Mouse (Mus musculus): ENCODE results near the gene Csnk2a1. TPM values are rescaled to one million over a fixed set of nuclear protein-coding genes. Genes with fewer than 3 reads are reported as not detected.
"Not testable (repeated sequence)": the region's sequence is repeated elsewhere in the genome, so short reads cannot be mapped to it uniquely, and the experiment has no call there.

The Csnk2a1 gene
- total RNA-seq (2021): 10 to 100 TPM; 93.6 to 98.6 TPM

DNA sequence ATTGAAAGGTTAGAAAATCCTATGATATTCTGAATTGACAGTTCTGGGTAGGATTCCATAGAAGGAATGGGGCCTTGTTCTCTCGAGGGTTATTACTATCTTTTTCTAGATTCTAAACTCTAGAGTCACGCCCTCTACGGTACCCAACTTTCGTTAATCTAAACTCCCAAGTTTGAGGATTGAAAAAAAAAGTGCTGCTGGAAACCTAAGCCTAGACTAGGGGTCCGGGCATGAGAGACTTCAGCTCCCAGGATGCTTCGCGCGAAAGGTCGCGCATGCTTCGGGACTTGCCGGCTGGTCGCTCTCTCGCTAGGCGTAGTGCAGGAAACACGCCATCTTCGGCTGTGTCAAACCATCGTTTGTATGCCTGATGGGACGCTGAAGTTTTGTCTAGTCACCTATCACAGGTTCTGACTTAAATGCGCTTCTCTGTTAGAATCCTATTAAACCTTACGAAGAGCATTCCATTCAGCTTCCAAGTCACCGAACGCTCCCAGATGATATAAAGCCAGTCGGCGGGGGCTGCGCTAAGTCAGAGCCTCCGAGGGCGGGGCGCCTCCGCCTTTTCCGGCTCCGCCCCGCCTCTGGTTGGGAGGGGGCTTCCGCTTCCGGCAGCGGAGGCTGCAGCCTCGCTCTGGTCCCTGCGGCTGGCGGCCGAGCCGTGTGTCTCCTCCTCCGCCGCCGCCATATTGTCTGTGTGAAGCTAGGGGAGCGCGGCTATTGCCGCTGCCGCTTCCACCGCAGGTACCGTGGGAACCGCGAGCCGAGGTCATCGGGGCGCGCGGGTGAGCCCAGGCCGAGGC, at the start of gene Csnk2a1:
Gene Csnk2a1 (plus strand): TSS at position 592 of the 803 bp plus-strand sequence.
- DNase-seq (ENCODE audit: extremely low spot score in 1 of 2, low spot score in 1 of 2): peak; percentile 81 to 89

DNA sequence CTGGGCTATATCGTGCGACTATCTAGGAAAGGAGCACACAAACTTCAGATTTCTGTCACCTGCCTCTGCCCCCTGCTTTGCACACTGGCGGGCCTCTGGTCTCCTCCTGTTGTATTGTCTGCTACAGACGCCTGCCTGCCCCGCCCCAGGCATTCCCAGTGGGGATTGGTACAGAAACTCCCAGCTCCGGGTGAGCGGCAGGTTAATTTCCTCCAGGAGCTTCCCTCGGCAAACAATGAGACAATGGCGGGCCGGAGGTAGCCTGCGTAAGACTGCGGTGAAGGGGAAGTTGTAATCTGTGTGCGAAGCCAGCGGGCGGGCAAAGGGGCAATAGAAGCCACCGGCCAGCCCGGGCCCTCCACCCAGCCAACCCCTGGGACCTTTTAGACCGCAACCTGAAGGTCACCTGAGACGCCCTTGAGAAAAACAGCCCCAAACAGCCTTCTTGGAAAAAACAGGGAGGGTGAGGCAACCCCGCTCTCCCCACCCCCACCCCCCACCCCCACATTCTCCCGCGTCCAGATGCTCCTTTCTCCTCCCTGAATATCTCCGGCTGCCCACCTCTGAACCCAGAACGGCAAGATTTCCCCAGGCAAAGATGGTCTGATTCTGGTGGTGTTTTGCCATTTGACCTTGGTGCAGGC, 49.4 kb upstream of the Csnk2a1 start:
- DNase-seq (ENCODE audit: extremely low spot score in 1 of 2, low spot score in 1 of 2): no peak

GRCm38 (mm10) chr2:152177806-152178170, 48.9 kb upstream of the Csnk2a1 start:
- no peak for DNase-seq (ENCODE audit: extremely low spot score in 1 of 2, low spot score in 1 of 2)

- DNase-seq (ENCODE audit: extremely low spot score in 1 of 2, low spot score in 1 of 2): no peak
Observed at GRCm38 (mm10) chr2:152178345-152178744, 48.3 kb upstream of the Csnk2a1 start.

GRCm38 (mm10) chr2:152179301-152179700, 47.3 kb upstream of the Csnk2a1 start:
- no peak for DNase-seq (ENCODE audit: extremely low spot score in 1 of 2, low spot score in 1 of 2)

GRCm38 (mm10) chr2:152180323-152180722, 46.3 kb upstream of the Csnk2a1 start:
- DNase-seq (ENCODE audit: extremely low spot score in 1 of 2, low spot score in 1 of 2): no peak

DNA sequence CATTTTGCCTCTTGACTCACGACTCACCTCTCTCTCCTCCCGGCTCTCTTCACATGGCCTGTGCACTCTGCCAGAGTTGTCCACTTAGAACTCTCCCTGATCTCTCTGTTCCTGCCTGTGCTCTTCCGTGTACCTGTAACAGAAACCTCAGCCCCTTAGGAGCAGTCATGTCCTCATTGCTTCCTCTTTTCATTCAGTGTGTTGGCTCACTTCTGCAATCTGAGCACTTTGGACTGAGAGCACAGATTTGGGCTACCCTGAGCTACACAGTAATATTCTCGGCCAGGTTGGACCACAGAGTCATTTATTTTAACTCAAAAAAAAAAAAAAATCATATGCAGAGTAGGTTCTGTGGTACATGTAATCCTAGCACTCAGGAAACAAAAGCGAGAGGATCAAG, 39.5 kb upstream of the Csnk2a1 start:
- no peak for DNase-seq (ENCODE audit: extremely low spot score in 1 of 2, low spot score in 1 of 2)

- no peak for DNase-seq (ENCODE audit: extremely low spot score in 1 of 2, low spot score in 1 of 2)
Observed at GRCm38 (mm10) chr2:152189213-152189612, 37.4 kb upstream of the Csnk2a1 start.

- DNase-seq (ENCODE audit: extremely low spot score in 1 of 2, low spot score in 1 of 2): no peak
Observed at GRCm38 (mm10) chr2:152189640-152190039, 37.0 kb upstream of the Csnk2a1 start.

DNA sequence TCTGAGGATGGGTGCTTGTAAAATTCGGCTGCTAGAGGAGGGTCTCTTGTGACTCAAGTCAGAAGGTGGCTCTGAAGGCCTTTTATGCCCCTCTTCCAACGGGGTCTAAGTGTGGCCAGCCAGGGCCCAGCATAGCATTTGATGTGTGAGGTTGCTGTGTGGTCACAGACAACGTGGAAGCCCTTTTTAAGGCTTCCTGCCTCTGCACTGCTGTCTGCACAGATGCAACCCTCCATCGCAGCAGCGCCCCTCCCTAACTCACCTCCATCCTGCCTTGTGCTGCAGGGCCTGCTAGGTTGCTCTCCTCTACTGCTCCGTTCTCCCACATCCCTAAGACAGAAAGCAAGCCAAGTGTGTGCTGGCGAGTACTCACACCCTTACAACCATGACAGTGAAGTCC, 36.5 kb upstream of the Csnk2a1 start:
- DNase-seq (ENCODE audit: extremely low spot score in 1 of 2, low spot score in 1 of 2): no peak

- DNase-seq (ENCODE audit: extremely low spot score in 1 of 2, low spot score in 1 of 2): no peak
Observed at GRCm38 (mm10) chr2:152192591-152193345, 33.9 kb upstream of the Csnk2a1 start.

- no peak for DNase-seq (ENCODE audit: extremely low spot score in 1 of 2, low spot score in 1 of 2)
Observed at GRCm38 (mm10) chr2:152193346-152193710, 33.3 kb upstream of the Csnk2a1 start.

DNA sequence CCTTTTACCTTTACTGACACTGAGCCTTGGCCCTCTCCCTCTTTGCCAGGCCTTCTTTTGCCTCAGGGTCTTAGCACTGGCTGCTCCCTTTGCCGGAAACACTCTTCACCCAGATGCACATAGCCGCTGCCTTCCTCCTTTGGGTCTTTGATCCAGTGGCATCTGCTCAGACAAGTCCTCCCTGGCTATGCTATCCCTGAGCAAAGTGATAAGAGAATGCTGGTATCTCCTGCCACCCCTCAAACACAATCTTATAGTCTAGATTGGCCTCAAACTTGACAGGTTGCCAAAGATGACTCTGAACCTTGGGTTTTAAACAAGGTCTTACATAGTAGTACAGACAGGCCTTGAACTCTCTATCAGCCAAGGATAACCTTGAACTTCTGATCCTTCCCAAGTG, 32.1 kb upstream of the Csnk2a1 start:
- DNase-seq (ENCODE audit: extremely low spot score in 1 of 2, low spot score in 1 of 2): no peak

GRCm38 (mm10) chr2:152196896-152197295, 29.7 kb upstream of the Csnk2a1 start:
- DNase-seq (ENCODE audit: extremely low spot score in 1 of 2, low spot score in 1 of 2): no peak

DNA sequence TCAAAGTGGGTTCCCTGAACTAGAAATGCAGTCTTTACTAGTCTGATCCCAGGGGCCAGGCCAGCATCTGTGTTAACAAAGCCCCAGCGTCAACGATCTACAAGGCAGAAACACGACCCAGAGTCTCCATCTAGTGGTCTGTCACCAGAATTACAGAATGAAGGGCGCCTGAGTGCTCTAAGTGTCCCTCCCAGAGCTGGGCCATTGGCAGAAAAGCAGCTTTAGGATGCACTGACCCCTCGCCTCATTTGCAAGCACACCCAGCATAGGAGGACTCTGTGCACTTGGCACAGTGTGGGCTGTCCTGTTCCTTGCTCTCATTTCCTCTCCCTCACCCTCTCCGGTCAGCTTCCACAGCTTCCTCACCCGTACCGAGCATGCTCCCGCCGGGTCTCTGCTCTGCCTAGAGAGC, 29.3 kb upstream of the Csnk2a1 start:
- DNase-seq (ENCODE audit: extremely low spot score in 1 of 2, low spot score in 1 of 2): peak; percentile 36 to 38

DNA sequence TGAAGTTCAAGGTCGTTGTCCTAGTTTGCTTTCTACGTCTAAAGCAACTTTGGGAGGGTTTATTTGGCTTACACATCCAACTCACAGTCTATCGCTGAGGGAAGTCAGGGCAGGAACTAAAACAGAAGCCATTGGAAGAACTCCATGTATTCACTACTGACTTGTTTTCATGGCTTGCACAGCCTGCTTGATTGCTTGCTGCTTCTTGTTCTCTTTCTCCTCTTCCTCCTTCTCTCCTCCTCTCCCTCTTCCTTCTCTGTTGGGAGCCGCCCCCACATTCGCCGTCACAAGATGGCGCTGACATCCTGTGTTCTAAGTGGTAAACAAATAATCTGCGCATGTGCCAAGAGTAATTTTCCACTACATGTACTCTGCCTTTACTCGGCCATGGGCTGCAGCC, 20.5 kb upstream of the Csnk2a1 start:
- DNase-seq (ENCODE audit: extremely low spot score in 1 of 2, low spot score in 1 of 2): not testable (repeated sequence)

- no peak for DNase-seq (ENCODE audit: extremely low spot score in 1 of 2, low spot score in 1 of 2)
Observed at GRCm38 (mm10) chr2:152211871-152212270, 14.8 kb upstream of the Csnk2a1 start.

GRCm38 (mm10) chr2:152216975-152217374, 9.7 kb upstream of the Csnk2a1 start:
- no peak for DNase-seq (ENCODE audit: extremely low spot score in 1 of 2, low spot score in 1 of 2)

DNA sequence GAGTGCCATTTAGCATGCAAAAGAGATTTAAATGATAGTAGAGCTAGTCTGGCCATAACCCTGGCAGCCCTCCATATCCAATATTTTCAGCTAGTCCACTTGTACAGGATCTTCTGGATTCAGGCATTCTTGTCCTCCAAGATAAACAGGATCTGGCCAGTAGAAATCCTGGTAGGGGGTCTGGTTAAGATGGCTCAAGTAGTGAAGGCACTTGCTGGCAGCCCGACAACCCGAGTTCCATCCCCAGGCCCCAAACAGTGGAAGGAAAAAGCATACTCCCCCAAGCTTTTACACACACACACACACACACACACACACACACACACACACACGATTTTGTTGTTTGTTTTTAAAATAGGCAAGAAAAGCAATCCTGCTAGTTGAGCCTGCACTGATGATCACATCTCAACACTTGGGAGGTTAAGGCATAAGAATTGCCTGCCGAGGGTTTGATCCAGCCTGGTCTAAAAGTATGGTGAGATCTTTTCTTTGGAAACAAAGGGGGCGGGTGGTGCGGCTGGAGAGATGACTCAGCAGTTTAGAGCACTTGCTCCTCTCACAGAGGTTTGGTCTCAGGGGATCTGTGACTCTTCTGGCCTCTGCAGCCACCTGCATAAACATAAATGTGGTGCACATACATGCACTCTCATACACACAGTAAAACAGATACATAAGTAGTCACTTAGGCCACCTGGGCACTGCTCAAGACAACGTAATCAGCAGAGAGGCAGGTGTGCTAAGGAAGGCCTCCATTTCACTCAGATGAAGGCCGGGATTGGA, 2.9 kb upstream of the Csnk2a1 start:
- no peak for DNase-seq (ENCODE audit: extremely low spot score in 1 of 2, low spot score in 1 of 2)

DNA sequence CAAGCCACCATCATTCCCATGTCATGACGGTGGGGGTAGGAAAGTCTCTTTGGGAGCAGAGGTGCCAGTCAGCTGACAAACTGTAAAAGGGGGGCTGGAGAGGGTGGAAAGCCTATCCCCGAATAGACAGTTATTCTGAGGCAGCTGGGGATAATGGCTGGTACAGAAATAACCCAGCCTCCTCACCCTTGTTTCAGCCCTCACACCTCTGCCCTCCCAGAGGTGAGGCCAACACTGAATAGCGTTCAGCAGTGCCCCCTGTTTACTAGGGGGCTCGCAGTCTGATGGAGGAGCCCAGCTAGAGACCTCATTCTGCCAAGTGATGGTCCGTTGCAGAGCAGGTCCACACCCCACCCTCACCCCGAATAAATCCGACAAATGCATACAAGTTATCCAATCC, 1.1 kb upstream of the Csnk2a1 start:
- DNase-seq (ENCODE audit: extremely low spot score in 1 of 2, low spot score in 1 of 2): no peak

DNA sequence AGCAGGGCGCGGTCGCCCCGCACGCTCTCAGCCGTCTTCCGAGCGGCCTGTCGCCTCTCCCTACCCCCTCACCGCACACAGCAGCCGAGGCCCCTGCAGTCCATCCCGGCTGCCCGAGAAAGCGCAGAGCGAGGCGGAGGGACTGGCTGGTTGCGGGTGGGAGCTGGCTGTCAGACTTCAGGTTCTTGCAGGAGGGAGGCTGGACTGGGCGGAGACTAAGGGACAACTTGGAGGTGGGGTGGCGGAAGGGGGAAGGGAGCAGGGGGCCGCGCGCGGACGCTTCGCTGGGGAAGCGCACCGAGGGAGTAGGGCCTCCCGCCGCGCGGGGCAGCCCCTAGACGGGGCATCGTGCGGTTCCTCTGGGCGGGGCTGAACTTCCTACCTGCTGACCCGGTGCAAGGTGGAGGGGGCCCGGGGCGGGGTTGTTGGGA, 427 bp downstream of the Csnk2a1 start:
- peak; percentile 49 to 69 for DNase-seq (ENCODE audit: extremely low spot score in 1 of 2, low spot score in 1 of 2)
